22 mouse cellular contexts compared by ENCODE assay signal in the genomic region with DNA sequence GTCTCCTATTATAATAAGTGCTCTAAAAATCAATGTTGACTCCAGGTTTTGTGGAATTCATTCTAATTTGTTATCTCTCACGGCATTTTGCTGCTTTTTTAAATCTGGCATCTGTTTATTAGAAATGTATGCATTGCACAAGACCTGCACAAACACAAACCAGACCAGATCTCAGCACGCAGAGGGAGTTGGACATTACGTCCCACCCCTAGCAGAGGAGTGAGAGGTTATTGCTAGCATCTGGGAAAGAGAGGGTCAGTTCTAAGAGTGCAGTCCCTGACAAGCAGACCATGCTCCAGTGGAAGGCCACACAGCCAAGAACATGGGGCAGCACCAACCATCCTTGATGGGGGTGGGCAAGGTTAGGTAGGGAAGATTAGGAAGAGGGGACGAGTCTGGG. TPM values are rescaled to one million over a fixed set of nuclear protein-coding genes. Genes with fewer than 3 reads are reported as not detected.
DNase-seq lines count a peak whose midpoint lies in the region; ATAC-seq and TF ChIP-seq lines count a peak whose summit lies in the region.
"Had no signal": no experiment of that assay in that cellular context is flagged by ENCODE, and none has a peak within 500 bp of the region (broad histone marks: within the 10 kb centered on the region; RNA-seq: fewer than 3 reads in every experiment).

No protein-coding gene starts in this region.

- H3K4me3 ChIP-seq in hindbrain, embryonic 14.5 days (replicated peaks; ENCODE audit: low read length): no peak overlapping the region
- no peak overlapping the region for H3K4me3 ChIP-seq in hindbrain, embryonic 13.5 days
- H3K4me3 ChIP-seq in lung, embryonic 16.5 days (ENCODE audit: low read length): no peak overlapping the region
- H3K4me3 ChIP-seq in myocyte: no peak overlapping the region
- H3K4me3 ChIP-seq: embryonic facial prominence, embryonic 10.5 days; embryonic facial prominence, embryonic 12.5 days; forebrain, embryonic 13.5 days; forebrain, embryonic 15.5 days had no signal

- H3ac ChIP-seq in myocyte (ENCODE audit: control insufficient read depth, insufficient read length): no peak overlapping the region

- H3K4me1 ChIP-seq in hindbrain, embryonic 14.5 days (replicated peaks; ENCODE audit: control insufficient read depth, insufficient read depth, low read length): no peaks in the 10 kb centered on the region
- H3K4me1 ChIP-seq in hindbrain, embryonic 13.5 days (replicated peaks): peaks cover 8% of the 10 kb centered on the region
- H3K4me1 ChIP-seq in lung, embryonic 16.5 days (replicated peaks; ENCODE audit: control insufficient read depth, insufficient read depth, low read length): peaks cover 7% of the 10 kb centered on the region; the same call in 1 of the 2 replicates
- H3K4me1 ChIP-seq: forebrain, embryonic 13.5 days had no signal

- DNase-seq in hindbrain, embryonic 14.5 days (ENCODE audit: low spot score): no peak
- no peak for DNase-seq in lung, postnatal 25 days (ENCODE audit: low spot score)
- DNase-seq: adrenal gland, adult 8-10 months; adrenal gland, postnatal 14 days; adrenal gland, postnatal 36 days; B cell, adult 2 months; cerebellum, adult 11-12 months; cerebellum, adult 2 months; cerebellum, adult 9-10 months; cerebellum, postnatal 25 days had no signal

- H3K9me3 ChIP-seq in hindbrain, embryonic 14.5 days (ENCODE audit: control insufficient read depth, low read length): no peaks in the 10 kb centered on the region
- H3K9me3 ChIP-seq in hindbrain, embryonic 13.5 days: no peaks in the 10 kb centered on the region
- no peaks in the 10 kb centered on the region for H3K9me3 ChIP-seq in lung, embryonic 16.5 days (ENCODE audit: control insufficient read depth, low read length)
- H3K9me3 ChIP-seq: embryonic facial prominence, embryonic 10.5 days; embryonic facial prominence, embryonic 12.5 days; forebrain, embryonic 13.5 days; forebrain, embryonic 15.5 days; G1E had no signal

- WGBS in hindbrain, embryonic 14.5 days: 84% methylated on average over 4 of the region's 4 CpGs
- WGBS in hindbrain, embryonic 13.5 days: 84% methylated on average over 4 of the region's 4 CpGs
- WGBS in lung, embryonic 16.5 days: 66% methylated on average over 4 of the region's 4 CpGs

- no peaks in the 10 kb centered on the region for H3K27me3 ChIP-seq in hindbrain, embryonic 14.5 days (ENCODE audit: control insufficient read depth, insufficient read depth, low read length)
- H3K27me3 ChIP-seq in hindbrain, embryonic 13.5 days: no peaks in the 10 kb centered on the region
- H3K27me3 ChIP-seq in lung, embryonic 16.5 days (ENCODE audit: control insufficient read depth, insufficient read depth, low read depth, low read length): no peaks in the 10 kb centered on the region
- H3K27me3 ChIP-seq in myocyte (ENCODE audit: control insufficient read depth, insufficient read depth, insufficient read length): no peaks in the 10 kb centered on the region
- H3K27me3 ChIP-seq: CH12.LX; embryonic facial prominence, embryonic 12.5 days; forebrain, embryonic 13.5 days; forebrain, embryonic 15.5 days; Patski had no signal

- no peak overlapping the region; the same call in 1 of the 2 replicates for H3K9ac ChIP-seq in hindbrain, embryonic 14.5 days
- no peak overlapping the region for H3K9ac ChIP-seq in hindbrain, embryonic 13.5 days
- H3K9ac ChIP-seq in lung, embryonic 16.5 days (ENCODE audit: low read length): no peak overlapping the region
- H3K9ac ChIP-seq: embryonic facial prominence, embryonic 12.5 days; forebrain, embryonic 13.5 days; forebrain, embryonic 15.5 days had no signal

- H3K4me2 ChIP-seq in hindbrain, embryonic 14.5 days (replicated peaks): no peak overlapping the region
- H3K4me2 ChIP-seq in hindbrain, embryonic 13.5 days: no peak overlapping the region
- H3K4me2 ChIP-seq in lung, embryonic 16.5 days (ENCODE audit: low read depth, low read length): no peak overlapping the region
- no peak overlapping the region for H3K4me2 ChIP-seq in myocyte (ENCODE audit: low read depth)
- H3K4me2 ChIP-seq: embryonic facial prominence, embryonic 12.5 days; forebrain, embryonic 13.5 days; forebrain, embryonic 15.5 days had no signal

- TF ChIP-seq POLR2A in myocyte (IDR thresholded peaks at IDR 0.05; ENCODE audit: insufficient read length, low read depth): no peak

- peaks cover 21% of the 10 kb centered on the region for H3K36me3 ChIP-seq in hindbrain, embryonic 14.5 days (replicated peaks; ENCODE audit: control insufficient read depth, insufficient read depth)
- H3K36me3 ChIP-seq in hindbrain, embryonic 13.5 days: peaks cover 20% of the 10 kb centered on the region
- no peaks in the 10 kb centered on the region for H3K36me3 ChIP-seq in lung, embryonic 16.5 days (ENCODE audit: control insufficient read depth, insufficient read depth, low read length)
- peaks cover 19% of the 10 kb centered on the region for H3K36me3 ChIP-seq in myocyte (ENCODE audit: control insufficient read depth, insufficient read depth)

- H3K79me2 ChIP-seq in myocyte (ENCODE audit: control insufficient read depth, insufficient read depth): no peaks in the 10 kb centered on the region

- ATAC-seq in hindbrain, embryonic 14.5 days (ENCODE audit: low FRiP score): no peak
- ATAC-seq in hindbrain, embryonic 13.5 days (ENCODE audit: low FRiP score): no peak
- peak; percentile 66; the same call in 1 of the 2 replicates for ATAC-seq in lung, embryonic 16.5 days (ENCODE audit: low read depth)
- ATAC-seq: activated CD4-positive, CD25-positive, alpha-beta regulatory T cell, adult 4 months; CD4-positive, CD25-positive, alpha-beta regulatory T cell, adult 4 months; Patski had no signal

- 0 out of 2 replicates have a peak overlapping the region, but pooled peaks have one; percentile 4 for H3K27ac ChIP-seq in hindbrain, embryonic 14.5 days
- H3K27ac ChIP-seq in hindbrain, embryonic 13.5 days: no peak overlapping the region
- H3K27ac ChIP-seq in lung, embryonic 16.5 days (ENCODE audit: low read length): no peak overlapping the region
- H3K27ac ChIP-seq: embryonic facial prominence, embryonic 10.5 days; embryonic facial prominence, embryonic 12.5 days; forebrain, embryonic 13.5 days; forebrain, embryonic 15.5 days had no signal

TF ChIP-seq in myocyte, 11 proteins besides CTCF, POLR2A, EP300 and RAD21:
- TF ChIP-seq MYOG (IDR thresholded peaks at IDR 0.05; ENCODE audit: control insufficient read depth in 1 of 3, insufficient read depth in 1 of 3, insufficient read length in 2 of 3, low read depth in 2 of 3): no peak
- peak; percentile 43 for TF ChIP-seq POLR2AphosphoS2 (IDR thresholded peaks at IDR 0.05; ENCODE audit: insufficient read length, low read depth)

RNA-seq across cellular contexts. Expression of a gene that starts 5.2 kb away (rescaled TPM):
- polyA plus RNA-seq in hindbrain, embryonic 14.5 days (2014; fragmentation: Nextera tagmentation; extraction: Ambion mirVana): 0.81 and 1.4 TPM in 2 replicates
- 0.66 and 0.92 TPM in 2 replicates for polyA plus RNA-seq in hindbrain, embryonic 13.5 days (2015; fragmentation: Nextera tagmentation; extraction: Ambion mirVana)
- polyA plus RNA-seq in lung, embryonic 16.5 days (2015; fragmentation: Nextera tagmentation; extraction: Ambion mirVana): 4.7 and 5.1 TPM in 2 replicates
- 1.7 TPM for polyA plus RNA-seq in myocyte (2012; fragmentation: generic; extraction: Trizol)

RNA-seq across cellular contexts. Expression of a gene that starts 39.6 kb away (rescaled TPM):
- polyA plus RNA-seq in hindbrain, embryonic 14.5 days (2014; fragmentation: Nextera tagmentation; extraction: Ambion mirVana): 4.0 and 5.0 TPM in 2 replicates
- polyA plus RNA-seq in hindbrain, embryonic 13.5 days (2015; fragmentation: Nextera tagmentation; extraction: Ambion mirVana): 2.6 TPM in 2 replicates
- 6.1 and 8.2 TPM in 2 replicates for polyA plus RNA-seq in lung, embryonic 16.5 days (2015; fragmentation: Nextera tagmentation; extraction: Ambion mirVana)
- polyA plus RNA-seq in myocyte (2012; fragmentation: generic; extraction: Trizol): 9.8 TPM
